Mouse (Mus musculus): Measurements from ENCODE around the gene Dmwd. TPM values are rescaled to one million over a fixed set of nuclear protein-coding genes. Genes with fewer than 3 reads are reported as not detected.

Dmwd gene
- total RNA-seq (2021) = 10 to 100 TPM; 43.5 to 48.4 TPM
- long read RNA-seq, experiment 1, transcript Dmwd-202 (4 exons, 2,388 nt) = major isoform, 34 of 75 reads
- long read RNA-seq, experiment 1, transcript Dmwd-201 (5 exons, 2,494 nt) = minor isoform, 17 of 75 reads
- long read RNA-seq, experiment 1, partial matches to known transcripts = 15 of 75 reads
- long read RNA-seq, experiment 1, other reads (novel, unspliced or antisense) = 7 of 75 reads
- long read RNA-seq, experiment 2, transcript Dmwd-201 (5 exons, 2,494 nt) = minor isoform, 14 of 54 reads
- long read RNA-seq, experiment 2, transcript Dmwd-202 (4 exons, 2,388 nt) = major isoform, 31 of 54 reads
- long read RNA-seq, experiment 2, partial matches to known transcripts = 8 of 54 reads
- long read RNA-seq, experiment 2, other reads (novel, unspliced or antisense) = 0 of 54 reads

DNA sequence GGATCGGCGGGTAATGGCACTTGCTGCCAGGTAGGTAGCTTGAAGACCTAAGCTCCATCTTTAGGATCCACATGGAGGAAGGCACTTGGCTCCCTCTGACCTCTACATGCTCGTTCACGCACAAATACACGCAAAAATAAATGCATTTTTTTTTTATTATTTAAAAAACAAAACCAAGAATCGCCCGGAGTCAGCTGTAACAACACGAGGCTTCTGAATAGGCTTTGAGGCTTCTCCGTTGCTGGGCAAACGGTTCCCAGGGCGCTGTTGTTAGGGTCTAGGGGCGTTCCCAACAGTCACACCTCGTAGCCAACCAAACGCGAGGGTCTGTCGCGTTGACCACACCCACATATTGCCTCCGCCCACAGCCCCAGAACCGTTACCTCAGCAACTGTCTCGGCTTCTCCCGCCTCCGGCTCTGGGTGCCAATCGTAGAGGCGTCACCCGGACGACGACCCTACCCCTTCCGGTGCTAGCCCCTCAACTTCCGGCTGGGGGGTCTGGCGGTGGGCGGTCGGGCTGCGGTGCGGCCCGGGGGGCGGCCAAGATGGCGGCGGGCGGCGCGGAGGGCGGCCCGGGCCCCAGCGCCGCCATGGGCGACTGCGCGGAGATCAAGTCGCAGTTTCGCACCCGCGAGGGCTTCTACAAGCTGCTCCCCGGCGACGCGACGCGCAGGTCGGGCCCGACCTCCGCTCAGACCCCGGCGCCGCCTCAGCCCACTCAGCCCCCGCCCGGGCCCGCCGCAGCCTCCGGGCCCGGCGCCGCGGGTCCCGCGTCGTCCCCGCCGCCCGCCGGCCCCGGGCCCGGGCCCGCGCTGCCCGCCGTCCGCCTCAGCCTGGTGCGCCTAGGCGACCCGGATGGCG lies at the start of gene Dmwd:
Gene Dmwd, plus strand, starts transcription at position 505 of the 863 bp plus-strand sequence.
- DNase-seq = peak; percentile 96

- no peak for DNase-seq
Measured at GRCm38 (mm10) chr7:19028067-19028466, 48.0 kb upstream of the Dmwd start.

- DNase-seq = peak; percentile 74
Measured at GRCm38 (mm10) chr7:19029084-19029653, 46.9 kb upstream of the Dmwd start.

DNA sequence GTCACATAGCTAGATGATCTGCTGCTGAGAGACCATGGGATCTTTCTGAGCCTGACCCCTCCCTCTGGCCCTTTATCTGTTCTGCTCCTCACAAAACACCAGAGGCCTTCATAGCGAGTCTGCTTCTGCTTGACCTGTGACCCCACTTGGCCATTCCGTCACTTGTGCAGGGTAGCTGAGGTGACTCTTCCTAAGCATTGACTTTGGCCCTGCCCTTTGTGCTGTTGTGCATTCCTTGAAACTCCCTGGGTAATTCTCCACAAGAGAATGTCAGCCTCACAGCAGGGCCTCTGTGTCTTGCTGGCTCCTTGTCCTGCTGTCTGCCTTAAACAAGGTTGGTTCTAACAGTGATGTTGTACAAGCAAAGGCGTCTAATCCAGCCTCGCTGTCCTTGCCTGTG lies 44.4 kb upstream of the Dmwd start:
- no peak for DNase-seq

DNA sequence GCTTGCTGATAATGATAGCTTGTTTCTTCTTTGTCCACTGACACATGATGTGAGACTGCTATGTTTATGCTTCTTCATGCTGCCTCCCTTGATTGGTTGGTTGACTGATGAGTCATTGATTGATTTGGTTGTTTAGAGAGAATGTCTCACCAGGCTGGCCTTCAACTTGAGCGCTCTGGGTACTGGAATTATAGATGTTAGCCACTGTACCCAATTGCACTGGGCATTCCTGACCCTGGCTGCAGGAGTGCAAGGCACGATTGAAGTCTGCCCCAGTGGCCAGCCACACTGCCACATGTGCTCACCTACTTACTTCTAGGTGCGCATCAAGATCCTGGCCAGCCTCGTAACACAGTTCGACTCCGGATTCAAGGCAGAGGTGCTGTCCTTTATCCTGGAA lies 31.4 kb upstream of the Dmwd start:
- DNase-seq = no peak

DNA sequence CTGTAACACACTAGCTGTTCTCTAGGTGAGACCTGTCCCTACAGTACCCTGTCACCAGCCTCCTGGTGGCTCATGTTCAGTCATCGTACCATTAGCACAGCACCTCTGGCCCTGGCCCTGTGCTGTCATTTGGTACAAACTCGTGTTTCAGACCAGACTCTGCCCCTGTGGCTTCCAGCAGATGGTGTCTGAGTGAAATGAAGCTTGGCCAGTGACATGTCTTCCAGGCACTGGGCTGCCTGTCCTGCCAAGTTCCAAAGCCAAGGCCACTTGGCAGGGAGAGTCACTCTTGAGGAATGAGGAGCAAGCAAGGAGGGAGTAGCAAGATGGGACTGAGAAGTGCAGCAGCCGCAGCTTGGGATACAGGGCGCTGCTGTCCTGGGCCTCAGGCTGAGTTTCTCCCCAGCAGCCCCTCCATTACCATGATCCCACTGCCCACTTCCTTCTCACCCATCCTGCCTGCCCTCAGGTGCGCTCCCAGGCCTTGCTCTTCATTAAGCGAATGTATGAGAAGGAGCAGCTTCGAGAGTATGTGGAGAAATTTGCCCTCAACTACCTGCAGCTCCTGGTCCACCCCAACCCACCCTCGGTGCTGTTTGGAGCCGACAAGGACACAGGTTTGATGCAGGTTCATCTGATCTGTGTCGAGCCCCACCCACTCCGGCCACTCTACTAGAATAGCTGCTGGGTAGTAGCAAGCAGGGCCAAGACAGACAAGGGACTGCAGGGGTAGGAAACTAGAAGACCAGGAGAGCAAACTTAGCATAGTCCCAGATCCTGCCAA lies 29.5 kb upstream of the Dmwd start:
- peak; percentile 83 for DNase-seq

DNA sequence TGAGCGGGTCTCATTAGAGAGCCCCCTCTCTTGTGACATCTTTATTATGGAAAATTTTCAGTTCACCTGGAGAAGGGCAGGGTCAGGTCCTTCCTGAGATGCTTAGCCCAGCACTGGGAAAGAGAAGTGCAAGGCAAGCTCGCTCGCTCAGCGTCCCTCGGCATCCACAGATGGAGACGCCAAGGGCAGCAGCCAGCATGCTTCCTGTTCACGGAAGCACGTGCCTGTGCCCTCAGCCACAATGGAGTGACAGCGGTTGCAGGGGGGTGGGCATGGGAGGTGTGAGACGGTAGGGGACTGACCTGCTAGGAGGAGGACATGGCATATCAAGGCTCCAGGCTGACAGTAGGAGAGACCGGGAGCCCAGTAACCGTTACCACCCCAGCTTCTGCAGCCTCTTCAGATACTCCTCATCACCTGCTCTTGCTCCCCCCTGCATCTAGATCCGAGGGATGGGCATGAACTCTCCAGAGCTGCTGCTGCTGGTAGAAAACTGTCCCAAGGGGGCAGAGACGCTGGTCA lies 28.0 kb upstream of the Dmwd start:
- DNase-seq = no peak

- no peak for DNase-seq
Measured at GRCm38 (mm10) chr7:19049252-19049651, 26.8 kb upstream of the Dmwd start.

GRCm38 (mm10) chr7:19050172-19050571 lies 25.9 kb upstream of the Dmwd start:
- DNase-seq = no peak

- no peak for DNase-seq
Measured at GRCm38 (mm10) chr7:19051161-19051560, 24.9 kb upstream of the Dmwd start.

DNA sequence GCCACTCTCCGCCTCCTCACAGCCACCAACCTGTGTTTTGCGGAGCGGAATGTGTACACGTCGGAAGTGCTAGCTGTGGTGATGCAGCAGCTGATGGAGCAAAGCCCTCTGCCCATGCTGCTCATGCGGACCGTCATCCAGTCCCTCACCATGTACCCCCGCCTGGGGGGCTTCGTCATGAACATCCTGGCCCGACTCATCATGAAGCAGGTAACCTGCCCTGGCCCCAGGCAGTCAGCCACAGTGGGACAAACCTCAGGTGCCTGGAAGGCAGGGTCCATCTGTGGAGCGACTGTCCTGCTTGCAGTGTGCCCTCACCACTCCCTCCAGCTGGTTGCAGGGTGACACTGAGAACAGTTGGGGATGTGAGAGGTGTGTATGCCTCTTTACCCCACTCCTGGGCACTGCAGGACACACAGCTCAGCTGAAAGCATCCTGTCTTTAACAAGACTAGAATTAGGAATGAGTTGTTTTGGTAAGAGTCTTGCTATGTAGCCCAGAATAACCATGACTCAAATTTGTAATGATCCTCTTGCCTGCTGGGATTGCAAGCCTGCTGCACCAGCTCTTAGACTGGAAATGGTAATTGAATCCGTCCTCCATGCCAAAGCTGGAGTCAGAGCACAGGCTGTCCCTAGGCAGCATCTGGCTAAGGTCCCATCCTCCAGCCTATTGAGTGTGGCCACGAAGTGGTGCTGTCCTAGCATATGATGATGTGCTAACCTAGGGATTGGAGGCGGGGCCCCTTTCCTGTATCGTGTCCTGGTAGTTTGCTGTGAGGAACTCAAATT lies 23.5 kb upstream of the Dmwd start:
- DNase-seq = no peak

- no peak for DNase-seq
Measured at GRCm38 (mm10) chr7:19053136-19053532, 22.9 kb upstream of the Dmwd start.

GRCm38 (mm10) chr7:19054047-19054776 lies 21.8 kb upstream of the Dmwd start, which contains the start of gene Rsph6a:
Rsph6a (plus strand) TSS chr7:19054690.
- peak; percentile 66 for DNase-seq

DNA sequence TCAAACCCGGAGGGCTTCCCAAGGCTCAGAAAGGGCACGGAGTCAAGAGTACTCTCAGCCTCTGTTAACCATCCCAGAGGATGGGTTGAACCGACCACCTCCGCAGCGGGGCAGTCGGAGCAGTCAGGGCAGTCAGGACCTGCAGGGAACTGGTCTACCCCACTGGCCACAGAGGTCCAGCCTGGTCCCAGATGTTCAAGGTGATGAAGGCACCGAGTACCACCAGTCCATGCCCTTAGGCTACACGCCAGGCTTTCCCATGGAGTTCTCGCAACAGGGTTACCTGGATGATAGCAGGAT lies 21.3 kb upstream of the Dmwd start:
- no peak for DNase-seq

DNA sequence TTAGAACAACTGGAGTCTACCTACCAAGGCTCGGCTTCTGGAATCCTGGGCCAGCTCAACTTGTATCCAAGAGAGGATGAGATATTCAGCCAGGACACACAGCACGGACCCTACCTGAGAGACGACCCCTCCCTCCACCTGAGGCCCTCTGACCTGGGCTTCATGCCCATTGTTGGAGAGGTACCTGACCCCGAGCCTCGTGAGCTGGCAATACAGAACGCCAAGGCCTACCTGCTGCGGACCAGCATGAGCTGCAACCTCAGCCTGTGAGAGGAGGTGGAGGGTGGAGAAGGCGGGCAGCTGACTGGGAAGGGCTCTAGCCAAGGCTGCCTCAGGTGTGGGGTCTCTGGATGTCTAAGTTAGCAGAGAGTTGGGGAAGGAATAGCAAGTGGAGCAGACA lies 20.9 kb upstream of the Dmwd start:
- DNase-seq = no peak

- DNase-seq = no peak
Measured at GRCm38 (mm10) chr7:19057405-19057804, 18.6 kb upstream of the Dmwd start.

- DNase-seq = no peak
Measured at GRCm38 (mm10) chr7:19065896-19066295, 10.1 kb upstream of the Dmwd start.

DNA sequence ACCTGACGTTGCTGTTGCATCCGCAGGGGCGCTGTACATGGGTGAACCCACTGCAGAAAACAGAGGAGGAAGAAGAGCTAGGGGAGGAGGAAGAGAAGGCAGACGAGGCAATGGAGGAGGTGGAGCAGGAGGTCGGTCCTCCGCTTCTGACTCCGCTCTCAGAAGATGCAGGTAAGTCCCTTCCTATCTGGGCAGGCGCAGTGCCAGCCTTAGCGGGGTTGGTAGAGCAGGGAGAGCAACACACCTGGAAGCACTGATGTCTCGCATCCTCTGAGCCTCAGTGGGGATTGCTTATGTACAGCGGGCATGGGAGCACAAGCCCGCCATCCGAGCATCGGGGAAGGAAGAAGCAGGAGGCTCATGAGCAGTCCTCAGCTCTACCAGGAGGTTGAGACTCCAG lies 9.0 kb upstream of the Dmwd start:
- no peak for DNase-seq

DNA sequence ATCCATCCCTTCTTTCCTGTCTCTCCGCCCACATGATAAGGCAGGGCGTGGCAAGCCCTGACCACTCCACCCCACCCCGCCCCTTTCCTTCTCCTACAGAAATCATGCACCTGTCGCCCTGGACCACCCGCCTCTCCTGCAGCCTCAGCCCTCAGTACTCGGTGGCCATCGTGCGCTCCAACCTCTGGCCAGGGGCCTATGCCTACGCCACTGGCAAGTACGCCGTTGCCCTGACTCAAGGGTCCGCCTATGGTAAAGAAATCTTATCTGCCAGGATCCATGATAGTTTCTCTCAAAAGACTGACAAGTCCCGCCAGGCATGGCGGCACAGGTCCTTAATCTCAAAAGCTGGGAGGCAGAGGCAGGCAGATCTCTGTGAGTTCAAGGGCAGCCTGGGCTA lies 8.1 kb upstream of the Dmwd start:
- DNase-seq = no peak

- DNase-seq = peak; percentile 84
Measured at GRCm38 (mm10) chr7:19068707-19069106, 7.3 kb upstream of the Dmwd start.

DNA sequence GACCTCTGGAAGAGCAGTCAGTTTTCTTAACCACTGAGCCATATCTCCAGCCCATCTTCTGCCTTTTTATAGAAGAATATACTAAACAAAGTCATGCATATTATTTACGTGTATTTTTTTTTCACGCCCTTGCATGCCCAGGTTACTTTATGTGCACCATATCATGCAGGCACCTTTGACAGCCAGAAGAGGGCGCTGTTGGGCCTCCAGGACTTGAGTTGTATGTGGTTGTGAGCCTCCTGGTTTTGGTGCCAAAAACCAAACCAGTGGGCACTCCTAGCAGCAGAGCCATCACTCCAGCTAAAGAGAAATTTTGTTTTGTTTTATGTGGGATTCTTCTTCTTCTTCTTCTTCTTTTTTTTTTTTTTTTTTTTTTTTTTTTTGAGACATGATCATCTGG lies 6.5 kb upstream of the Dmwd start:
- no peak for DNase-seq

Measured in adrenal gland, postnatal 10 days (tissue).